Mouse (Mus musculus): ENCODE measurements at regions not wholly inside any gene's neighbourhood (a gene's known extent, or its start where the extent isn't known, plus 50 kb on each side); places are given as distances from the start of the nearest gene placed in this dataset.

- TF ChIP-seq POLR2AphosphoS5 (IDR thresholded peaks at IDR 0.05; ENCODE audit: insufficient replicate concordance, low read depth, low read length) (no peak), CTCF (IDR thresholded peaks at IDR 0.05; ENCODE audit: low read depth, low read length) (no peak)
- Histone ChIP-seq H3K4me3 (ENCODE audit: low read depth, low read length) (no peak overlapping the region), H3K27me3 (ENCODE audit: insufficient read depth, low read length) (no peaks in the 10 kb centered on the region), H3K9me3 (replicated peaks) (peaks cover 41% of the 10 kb centered on the region), H3K4me1 (ENCODE audit: insufficient read depth, low read depth, low read length) (no peaks in the 10 kb centered on the region), H3K36me3 (replicated peaks) (no peaks in the 10 kb centered on the region)
- DNase-seq (ENCODE audit: low spot score) (no peak), ATAC-seq (ENCODE audit: extremely low read depth, insufficient number of reproducible peaks, low FRiP score, poor library complexity, severe bottlenecking) (no peak)
Observed at GRCm38 (mm10) chr11:63367756-63368265, 239.0 kb downstream of the Pmp22 start.

- Histone ChIP-seq H3K4me3 (ENCODE audit: low read depth, low read length) (no peak overlapping the region), H3K4me1 (ENCODE audit: insufficient read depth, low read depth, low read length) (no peaks in the 10 kb centered on the region), H3K36me3 (replicated peaks) (no peaks in the 10 kb centered on the region), H3K27me3 (ENCODE audit: insufficient read depth, low read length) (no peaks in the 10 kb centered on the region), H3K9me3 (replicated peaks) (peaks cover 38% of the 10 kb centered on the region)
- DNase-seq (ENCODE audit: low spot score) (no peak), ATAC-seq (ENCODE audit: extremely low read depth, insufficient number of reproducible peaks, low FRiP score, poor library complexity, severe bottlenecking) (no peak)
- TF ChIP-seq GATA2 (IDR thresholded peaks at IDR 0.05; ENCODE audit: borderline replicate concordance, low read depth, low read length), result no peak
- no peak for TF ChIP-seq GATA1 (IDR thresholded peaks at IDR 0.05; ENCODE audit: borderline replicate concordance, low read length)
- TF ChIP-seq TAL1 (conservative IDR thresholded peaks at IDR 0.05; ENCODE audit: low read depth, low read length), result no peak
- TF ChIP-seq POLR2AphosphoS5 (IDR thresholded peaks at IDR 0.05; ENCODE audit: insufficient replicate concordance, low read depth, low read length), result no peak
- TF ChIP-seq CTCF (IDR thresholded peaks at IDR 0.05; ENCODE audit: low read depth, low read length), result no peak
Observed at GRCm38 (mm10) chr11:63369475-63369874, 240.7 kb downstream of the Pmp22 start.

GRCm38 (mm10) chr11:63376311-63376710 lies 247.5 kb downstream of the Pmp22 start:
- H3K36me3 ChIP-seq (replicated peaks), result no peaks in the 10 kb centered on the region
- TF ChIP-seq POLR2AphosphoS5 (IDR thresholded peaks at IDR 0.05; ENCODE audit: insufficient replicate concordance, low read depth, low read length), result no peak
- H3K27me3 ChIP-seq (ENCODE audit: insufficient read depth, low read length), result no peaks in the 10 kb centered on the region
- ATAC-seq (ENCODE audit: extremely low read depth, insufficient number of reproducible peaks, low FRiP score, poor library complexity, severe bottlenecking), result no peak
- no peak overlapping the region for H3K4me3 ChIP-seq (ENCODE audit: low read depth, low read length)
- H3K9me3 ChIP-seq (replicated peaks), result peaks cover 44% of the 10 kb centered on the region
- no peak for DNase-seq (ENCODE audit: low spot score)
- no peaks in the 10 kb centered on the region for H3K4me1 ChIP-seq (ENCODE audit: insufficient read depth, low read depth, low read length)

GRCm38 (mm10) chr11:63376991-63377390 lies 248.2 kb downstream of the Pmp22 start:
- Histone ChIP-seq H3K9me3 (replicated peaks) (peaks cover 46% of the 10 kb centered on the region), H3K36me3 (replicated peaks) (no peaks in the 10 kb centered on the region), H3K4me1 (ENCODE audit: insufficient read depth, low read depth, low read length) (no peaks in the 10 kb centered on the region), H3K4me3 (ENCODE audit: low read depth, low read length) (no peak overlapping the region), H3K27me3 (ENCODE audit: insufficient read depth, low read length) (no peaks in the 10 kb centered on the region)
- DNase-seq (ENCODE audit: low spot score) (no peak), ATAC-seq (ENCODE audit: extremely low read depth, insufficient number of reproducible peaks, low FRiP score, poor library complexity, severe bottlenecking) (no peak)
- TF ChIP-seq CTCF (IDR thresholded peaks at IDR 0.05; ENCODE audit: low read depth, low read length) (no peak), GATA2 (IDR thresholded peaks at IDR 0.05; ENCODE audit: borderline replicate concordance, low read depth, low read length) (no peak), POLR2AphosphoS5 (IDR thresholded peaks at IDR 0.05; ENCODE audit: insufficient replicate concordance, low read depth, low read length) (no peak), TAL1 (conservative IDR thresholded peaks at IDR 0.05; ENCODE audit: low read depth, low read length) (no peak), GATA1 (IDR thresholded peaks at IDR 0.05; ENCODE audit: borderline replicate concordance, low read length) (no peak)

- no peak overlapping the region for H3K4me3 ChIP-seq (ENCODE audit: low read depth, low read length)
- TF ChIP-seq TAL1 (conservative IDR thresholded peaks at IDR 0.05; ENCODE audit: low read depth, low read length) (no peak), CTCF (IDR thresholded peaks at IDR 0.05; ENCODE audit: low read depth, low read length) (no peak), POLR2AphosphoS5 (IDR thresholded peaks at IDR 0.05; ENCODE audit: insufficient replicate concordance, low read depth, low read length) (no peak), GATA2 (IDR thresholded peaks at IDR 0.05; ENCODE audit: borderline replicate concordance, low read depth, low read length) (no peak), GATA1 (IDR thresholded peaks at IDR 0.05; ENCODE audit: borderline replicate concordance, low read length) (no peak)
- H3K4me1 ChIP-seq (ENCODE audit: insufficient read depth, low read depth, low read length), result no peaks in the 10 kb centered on the region
- no peaks in the 10 kb centered on the region for H3K36me3 ChIP-seq (replicated peaks)
- DNase-seq (ENCODE audit: low spot score), result no peak
- H3K9me3 ChIP-seq (replicated peaks), result peaks cover 67% of the 10 kb centered on the region
- H3K27me3 ChIP-seq (ENCODE audit: insufficient read depth, low read length), result no peaks in the 10 kb centered on the region
- no peak for ATAC-seq (ENCODE audit: extremely low read depth, insufficient number of reproducible peaks, low FRiP score, poor library complexity, severe bottlenecking)
Observed at GRCm38 (mm10) chr11:63388247-63388646, 259.5 kb downstream of the Pmp22 start.

- ATAC-seq (ENCODE audit: extremely low read depth, insufficient number of reproducible peaks, low FRiP score, poor library complexity, severe bottlenecking) (no peak), DNase-seq (ENCODE audit: low spot score) (no peak)
- TF ChIP-seq POLR2AphosphoS5 (IDR thresholded peaks at IDR 0.05; ENCODE audit: insufficient replicate concordance, low read depth, low read length) (no peak), CTCF (IDR thresholded peaks at IDR 0.05; ENCODE audit: low read depth, low read length) (no peak), GATA2 (IDR thresholded peaks at IDR 0.05; ENCODE audit: borderline replicate concordance, low read depth, low read length) (no peak), TAL1 (conservative IDR thresholded peaks at IDR 0.05; ENCODE audit: low read depth, low read length) (no peak), GATA1 (IDR thresholded peaks at IDR 0.05; ENCODE audit: borderline replicate concordance, low read length) (no peak)
- H3K4me3 ChIP-seq (ENCODE audit: low read depth, low read length), result no peak overlapping the region
- H3K4me1 ChIP-seq (ENCODE audit: insufficient read depth, low read depth, low read length), result no peaks in the 10 kb centered on the region
- H3K9me3 ChIP-seq (replicated peaks), result peaks cover 66% of the 10 kb centered on the region
- no peaks in the 10 kb centered on the region for H3K36me3 ChIP-seq (replicated peaks)
- H3K27me3 ChIP-seq (ENCODE audit: insufficient read depth, low read length), result no peaks in the 10 kb centered on the region
Observed at GRCm38 (mm10) chr11:63391478-63391877, 262.7 kb downstream of the Pmp22 start.

GRCm38 (mm10) chr11:63392378-63392777 lies 263.6 kb downstream of the Pmp22 start:
- TF ChIP-seq GATA2 (IDR thresholded peaks at IDR 0.05; ENCODE audit: borderline replicate concordance, low read depth, low read length) (no peak), GATA1 (IDR thresholded peaks at IDR 0.05; ENCODE audit: borderline replicate concordance, low read length) (no peak), CTCF (IDR thresholded peaks at IDR 0.05; ENCODE audit: low read depth, low read length) (no peak), TAL1 (conservative IDR thresholded peaks at IDR 0.05; ENCODE audit: low read depth, low read length) (no peak), POLR2AphosphoS5 (IDR thresholded peaks at IDR 0.05; ENCODE audit: insufficient replicate concordance, low read depth, low read length) (no peak)
- ATAC-seq (ENCODE audit: extremely low read depth, insufficient number of reproducible peaks, low FRiP score, poor library complexity, severe bottlenecking) (no peak), DNase-seq (ENCODE audit: low spot score) (no peak)
- peaks cover 65% of the 10 kb centered on the region for H3K9me3 ChIP-seq (replicated peaks)
- H3K27me3 ChIP-seq (ENCODE audit: insufficient read depth, low read length), result no peaks in the 10 kb centered on the region
- H3K4me3 ChIP-seq (ENCODE audit: low read depth, low read length), result no peak overlapping the region
- no peaks in the 10 kb centered on the region for H3K4me1 ChIP-seq (ENCODE audit: insufficient read depth, low read depth, low read length)
- no peaks in the 10 kb centered on the region for H3K36me3 ChIP-seq (replicated peaks)

Measured in G1E (cell line).